Mouse (Mus musculus) cerebellum, adult 2 months (tissue): ENCODE data around the gene Sephs2.

ENCODE experiments used
- CTCF ChIP-seq: fragments of 200-500 bp; IDR thresholded peaks from 2 replicates; pipeline ENCODE4 v1.5.1; 2011; ENCODE audit warnings: low read depth, mild to moderate bottlenecking, control low read depth, low read length, moderate library complexity, borderline replicate concordance; ENCODE audit not compliant: insufficient read depth
- POLR2A ChIP-seq: fragments of 200-500 bp; IDR thresholded peaks from 2 replicates; pipeline ENCODE4 v1.6.1; 2011; ENCODE audit warnings: low read length, control low read depth, borderline replicate concordance; ENCODE audit not compliant: insufficient read depth

DNA sequence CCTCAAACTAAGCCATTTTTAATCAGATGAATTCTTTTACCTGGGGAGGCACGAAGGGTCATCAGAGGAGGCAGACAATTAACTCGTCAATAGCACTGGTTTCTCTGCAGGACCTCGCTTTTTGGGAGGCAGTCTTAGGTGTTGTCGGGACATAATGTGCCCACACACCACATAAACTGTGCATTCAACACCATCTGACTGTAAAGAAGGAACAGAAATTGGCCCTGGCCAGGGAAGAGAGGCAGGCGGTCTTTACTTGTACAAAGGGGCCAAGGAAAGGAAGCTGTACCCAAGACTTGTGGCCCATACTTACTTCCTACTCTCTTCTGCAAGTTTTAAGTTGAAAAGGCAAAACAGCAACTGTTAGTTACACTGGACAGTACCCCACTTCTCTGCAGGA lies 17.3 kb downstream of the Sephs2 start:
- TF ChIP-seq POLR2A (no peak), CTCF (no peak)
